Mouse (Mus musculus) B cell, adult 2 months (primary cell): Measurements from ENCODE around the gene Il1rl2.

Source experiments
- DNase-seq, 2 experiments: peaks; one replicate each; pipeline ENCODE4 v3.0.0; 2022

Il1rl2 gene

GRCm38 (mm10) chr1:40380990-40381389, 56.6 kb downstream of the Il1rl2 start:
- no peak for DNase-seq

- no peak for DNase-seq
Measured at GRCm38 (mm10) chr1:40382841-40383240, 58.4 kb downstream of the Il1rl2 start.

- DNase-seq: no peak
Measured at GRCm38 (mm10) chr1:40384931-40385545, 60.6 kb downstream of the Il1rl2 start.

GRCm38 (mm10) chr1:40391374-40391773, 67.0 kb downstream of the Il1rl2 start:
- DNase-seq: no peak

- DNase-seq: no peak
Measured at GRCm38 (mm10) chr1:40392535-40392934, 68.1 kb downstream of the Il1rl2 start.

- DNase-seq: no peak
Measured at GRCm38 (mm10) chr1:40393214-40393613, 68.8 kb downstream of the Il1rl2 start.

- no peak for DNase-seq
Measured at GRCm38 (mm10) chr1:40399639-40400038, 75.2 kb downstream of the Il1rl2 start.

GRCm38 (mm10) chr1:40404682-40405081, 80.3 kb downstream of the Il1rl2 start:
- no peak for DNase-seq

GRCm38 (mm10) chr1:40409882-40410281, 85.5 kb downstream of the Il1rl2 start:
- DNase-seq: no peak

- no peak for DNase-seq
Measured at GRCm38 (mm10) chr1:40413039-40413438, 88.6 kb downstream of the Il1rl2 start.

- no peak for DNase-seq
Measured at GRCm38 (mm10) chr1:40414276-40414675, 89.9 kb downstream of the Il1rl2 start.

GRCm38 (mm10) chr1:40414863-40415656, 90.7 kb downstream of the Il1rl2 start:
- DNase-seq: no peak

GRCm38 (mm10) chr1:40417034-40417433, 92.6 kb downstream of the Il1rl2 start:
- no peak for DNase-seq
